Mouse (Mus musculus): ENCODE measurements around the gene Hoxb13. TPM values are rescaled to one million over a fixed set of nuclear protein-coding genes. Genes with fewer than 3 reads are reported as not detected.

The Hoxb13 gene
- polyA plus RNA-seq, 1 experiment = 0.04 TPM

DNA sequence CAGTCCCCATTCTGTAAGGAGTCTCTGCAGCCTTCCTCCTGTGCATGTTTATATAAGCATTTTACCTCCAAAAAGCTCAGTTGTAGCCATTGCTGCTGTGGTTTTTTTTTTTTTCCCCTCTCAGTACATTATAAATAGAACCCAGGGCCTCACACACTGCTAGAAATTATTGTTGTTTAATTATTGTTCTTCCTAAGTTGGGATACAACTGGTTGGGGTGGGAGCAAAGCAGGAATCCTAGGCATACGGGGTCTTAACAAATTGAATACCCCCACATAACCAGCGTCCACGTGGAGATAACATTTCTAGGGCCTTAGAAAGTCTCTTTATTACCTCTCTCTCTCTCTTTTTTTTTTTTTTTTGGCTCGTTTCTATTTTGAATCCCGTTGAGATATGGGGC is 3.0 kb upstream of the Hoxb13 start:
- Histone ChIP-seq H3K36me3 (ENCODE audit: control insufficient read depth, insufficient read depth, low read length) (no peaks in the 10 kb centered on the region), H3K27ac (ENCODE audit: control insufficient read depth, insufficient read depth, low read depth, low read length) (no peak overlapping the region), H3K27me3 (ENCODE audit: control insufficient read depth, insufficient read depth, low read length) (peaks cover 6% of the 10 kb centered on the region), H3K4me3 (ENCODE audit: control insufficient read depth, low read depth, low read length) (no peak overlapping the region), H3K4me1 (ENCODE audit: control insufficient read depth, insufficient read depth, low read length) (peaks cover 24% of the 10 kb centered on the region)
- TF ChIP-seq POLR2A (IDR thresholded peaks at IDR 0.05; ENCODE audit: control insufficient read depth, low read depth, low read length) (no peak), CTCF (IDR thresholded peaks at IDR 0.05; ENCODE audit: control insufficient read depth, insufficient read depth, insufficient replicate concordance, low read depth, low read length) (no peak)

DNA sequence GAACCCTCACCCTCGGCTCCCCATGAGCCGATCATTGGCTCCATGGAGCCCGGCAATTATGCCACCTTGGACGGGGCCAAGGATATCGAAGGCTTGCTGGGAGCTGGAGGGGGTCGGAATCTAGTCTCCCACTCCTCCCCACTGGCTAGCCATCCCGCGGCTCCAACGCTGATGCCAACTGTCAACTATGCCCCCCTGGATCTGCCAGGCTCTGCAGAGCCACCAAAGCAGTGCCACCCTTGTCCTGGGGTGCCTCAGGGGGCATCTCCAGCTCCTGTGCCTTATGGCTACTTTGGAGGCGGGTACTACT is 240 bp downstream of the Hoxb13 start:
- Histone ChIP-seq H3K4me1 (ENCODE audit: control insufficient read depth, insufficient read depth, low read length) (peaks cover 21% of the 10 kb centered on the region), H3K36me3 (ENCODE audit: control insufficient read depth, insufficient read depth, low read length) (no peaks in the 10 kb centered on the region), H3K27me3 (ENCODE audit: control insufficient read depth, insufficient read depth, low read length) (peaks cover 6% of the 10 kb centered on the region), H3K27ac (ENCODE audit: control insufficient read depth, insufficient read depth, low read depth, low read length) (no peak overlapping the region), H3K4me3 (ENCODE audit: control insufficient read depth, low read depth, low read length) (peak overlapping the region; percentile 11; the same call in 1 of the 2 replicates)
- no peak for TF ChIP-seq POLR2A (IDR thresholded peaks at IDR 0.05; ENCODE audit: control insufficient read depth, low read depth, low read length)
- TF ChIP-seq CTCF (IDR thresholded peaks at IDR 0.05; ENCODE audit: control insufficient read depth, insufficient read depth, insufficient replicate concordance, low read depth, low read length) = no peak

DNA sequence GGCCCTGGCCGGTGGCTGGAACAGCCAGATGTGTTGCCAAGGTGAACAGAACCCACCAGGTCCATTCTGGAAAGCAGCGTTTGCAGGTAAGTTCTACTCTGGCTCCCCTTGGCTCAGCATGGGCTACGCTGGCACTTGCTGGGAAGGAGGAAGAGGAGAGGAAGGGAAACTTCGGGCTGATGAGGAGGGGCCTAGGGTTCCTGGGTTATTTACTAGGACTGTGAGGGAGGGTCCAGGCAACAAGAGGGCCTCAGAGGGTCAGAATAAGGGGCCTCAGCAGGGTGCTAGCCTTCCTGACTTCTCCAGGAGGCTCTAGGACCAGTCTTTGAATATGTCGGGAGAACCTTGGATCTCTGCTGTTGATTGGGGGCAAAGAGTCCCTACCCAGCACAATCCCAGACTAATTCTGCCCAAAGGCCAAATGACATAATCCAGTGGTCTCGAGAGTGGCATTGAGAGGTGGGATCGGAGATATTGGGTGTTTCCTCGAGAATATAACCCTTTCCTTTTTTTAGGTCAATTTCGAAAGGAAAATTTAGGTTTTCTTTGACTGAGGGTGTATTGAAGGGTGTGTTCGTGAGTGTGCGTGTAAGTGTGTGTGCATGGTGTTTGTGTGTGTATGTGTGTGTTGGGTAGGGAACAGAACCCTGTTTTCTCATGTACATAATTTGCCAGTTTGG is 985 bp downstream of the Hoxb13 start:
- peaks cover 21% of the 10 kb centered on the region for H3K4me1 ChIP-seq (ENCODE audit: control insufficient read depth, insufficient read depth, low read length)
- H3K27ac ChIP-seq (ENCODE audit: control insufficient read depth, insufficient read depth, low read depth, low read length) = no peak overlapping the region
- peaks cover 7% of the 10 kb centered on the region for H3K27me3 ChIP-seq (ENCODE audit: control insufficient read depth, insufficient read depth, low read length)
- no peaks in the 10 kb centered on the region for H3K36me3 ChIP-seq (ENCODE audit: control insufficient read depth, insufficient read depth, low read length)
- TF ChIP-seq CTCF (IDR thresholded peaks at IDR 0.05; ENCODE audit: control insufficient read depth, insufficient read depth, insufficient replicate concordance, low read depth, low read length) (no peak), POLR2A (IDR thresholded peaks at IDR 0.05; ENCODE audit: control insufficient read depth, low read depth, low read length) (no peak)
- no peak overlapping the region for H3K4me3 ChIP-seq (ENCODE audit: control insufficient read depth, low read depth, low read length)

DNA sequence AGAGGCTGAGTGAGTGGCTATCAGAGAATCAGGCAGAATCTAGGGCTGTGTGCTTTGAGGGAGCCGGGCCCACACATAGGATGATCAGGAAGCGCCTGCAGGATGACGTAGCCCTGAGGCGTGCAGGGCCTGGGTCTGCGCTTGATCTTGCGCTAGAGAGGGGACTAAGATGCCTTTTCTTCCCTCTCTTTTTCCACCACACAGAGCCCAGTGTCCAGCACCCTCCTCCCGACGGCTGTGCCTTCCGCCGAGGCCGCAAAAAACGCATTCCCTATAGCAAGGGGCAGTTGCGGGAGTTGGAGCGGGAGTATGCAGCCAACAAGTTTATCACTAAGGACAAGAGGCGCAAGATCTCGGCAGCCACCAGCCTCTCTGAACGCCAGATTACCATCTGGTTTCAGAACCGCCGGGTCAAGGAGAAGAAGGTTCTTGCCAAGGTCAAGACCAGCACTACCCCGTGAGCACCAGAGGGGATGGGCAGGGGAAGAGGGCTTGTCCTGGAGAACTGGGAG is 1.7 kb downstream of the Hoxb13 start:
- H3K27ac ChIP-seq (ENCODE audit: control insufficient read depth, insufficient read depth, low read depth, low read length) = no peak overlapping the region
- H3K36me3 ChIP-seq (ENCODE audit: control insufficient read depth, insufficient read depth, low read length) = no peaks in the 10 kb centered on the region
- H3K27me3 ChIP-seq (ENCODE audit: control insufficient read depth, insufficient read depth, low read length) = peaks cover 7% of the 10 kb centered on the region
- H3K4me3 ChIP-seq (ENCODE audit: control insufficient read depth, low read depth, low read length) = no peak overlapping the region
- TF ChIP-seq POLR2A (IDR thresholded peaks at IDR 0.05; ENCODE audit: control insufficient read depth, low read depth, low read length) (no peak), CTCF (IDR thresholded peaks at IDR 0.05; ENCODE audit: control insufficient read depth, insufficient read depth, insufficient replicate concordance, low read depth, low read length) (no peak)
- peaks cover 21% of the 10 kb centered on the region for H3K4me1 ChIP-seq (ENCODE audit: control insufficient read depth, insufficient read depth, low read length)

DNA sequence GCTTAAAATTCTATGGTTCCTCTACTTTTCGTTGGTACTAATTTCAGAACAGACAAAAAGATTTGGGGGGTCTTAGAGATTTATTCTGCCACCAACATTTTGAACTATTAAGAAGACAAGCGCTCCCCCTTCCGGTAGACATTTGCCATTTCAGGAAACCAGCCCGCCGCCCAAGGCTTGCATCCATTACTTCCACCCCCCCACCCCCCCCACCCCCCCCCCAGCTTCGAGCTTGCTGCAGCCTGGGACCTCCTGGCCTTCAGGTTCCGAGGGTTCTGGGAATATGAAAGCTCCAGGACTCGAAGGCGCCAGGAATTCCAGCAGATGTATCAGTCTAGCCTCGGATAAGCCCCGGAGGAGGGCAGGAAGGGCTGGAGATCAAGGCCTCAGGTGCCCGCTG is 4.5 kb downstream of the Hoxb13 start:
- TF ChIP-seq CTCF (IDR thresholded peaks at IDR 0.05; ENCODE audit: control insufficient read depth, insufficient read depth, insufficient replicate concordance, low read depth, low read length) (no peak; the same call in 1 of the 2 replicates), POLR2A (IDR thresholded peaks at IDR 0.05; ENCODE audit: control insufficient read depth, low read depth, low read length) (no peak)
- Histone ChIP-seq H3K4me3 (ENCODE audit: control insufficient read depth, low read depth, low read length) (no peak overlapping the region), H3K36me3 (ENCODE audit: control insufficient read depth, insufficient read depth, low read length) (no peaks in the 10 kb centered on the region), H3K4me1 (ENCODE audit: control insufficient read depth, insufficient read depth, low read length) (peaks cover 25% of the 10 kb centered on the region), H3K27ac (ENCODE audit: control insufficient read depth, insufficient read depth, low read depth, low read length) (no peak overlapping the region), H3K27me3 (ENCODE audit: control insufficient read depth, insufficient read depth, low read length) (peaks cover 21% of the 10 kb centered on the region)

DNA sequence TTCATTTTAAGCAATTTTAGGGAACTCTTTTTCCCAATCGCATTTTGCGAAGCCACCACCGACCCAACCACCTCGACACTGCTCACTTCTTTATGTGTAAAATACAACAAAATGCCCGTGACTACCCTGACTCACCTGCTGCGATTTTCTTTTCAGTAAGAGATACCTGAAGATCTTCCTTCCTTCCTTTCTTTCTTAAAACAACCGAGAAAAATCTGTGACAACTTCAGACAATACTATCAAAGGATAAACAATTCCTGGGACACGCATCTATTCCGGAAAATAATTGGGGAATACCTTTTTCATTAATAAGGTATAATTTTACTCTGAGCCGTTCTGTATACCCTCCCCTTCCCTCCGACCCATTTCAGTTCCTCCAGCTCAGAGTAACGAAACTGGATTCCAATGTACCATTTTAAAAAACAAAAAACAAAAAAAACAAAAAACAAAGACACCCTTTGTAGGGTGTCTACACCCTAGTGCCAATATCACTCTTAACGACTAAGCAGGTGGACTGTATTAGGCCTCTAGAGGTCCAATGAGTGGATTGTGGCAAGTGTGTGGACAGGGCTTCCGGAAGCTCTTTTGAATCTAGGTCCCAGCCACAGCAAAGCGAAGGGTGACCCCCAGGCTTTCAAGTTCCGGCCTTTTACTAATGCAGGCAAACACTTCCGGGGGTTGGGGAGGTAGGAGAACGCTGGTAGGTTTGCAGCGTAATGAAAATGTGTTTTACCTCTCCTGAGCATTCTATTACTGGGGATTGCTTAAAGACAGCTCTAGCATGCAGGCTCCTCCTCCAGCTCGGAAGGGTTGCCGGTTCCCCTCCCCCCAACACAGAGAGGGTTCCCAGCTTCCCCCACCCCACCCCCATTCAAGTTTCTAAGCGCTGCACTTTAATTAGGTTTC is 5.3 kb downstream of the Hoxb13 start:
- H3K4me3 ChIP-seq (ENCODE audit: control insufficient read depth, low read depth, low read length) = no peak overlapping the region; the same call in 1 of the 2 replicates

DNA sequence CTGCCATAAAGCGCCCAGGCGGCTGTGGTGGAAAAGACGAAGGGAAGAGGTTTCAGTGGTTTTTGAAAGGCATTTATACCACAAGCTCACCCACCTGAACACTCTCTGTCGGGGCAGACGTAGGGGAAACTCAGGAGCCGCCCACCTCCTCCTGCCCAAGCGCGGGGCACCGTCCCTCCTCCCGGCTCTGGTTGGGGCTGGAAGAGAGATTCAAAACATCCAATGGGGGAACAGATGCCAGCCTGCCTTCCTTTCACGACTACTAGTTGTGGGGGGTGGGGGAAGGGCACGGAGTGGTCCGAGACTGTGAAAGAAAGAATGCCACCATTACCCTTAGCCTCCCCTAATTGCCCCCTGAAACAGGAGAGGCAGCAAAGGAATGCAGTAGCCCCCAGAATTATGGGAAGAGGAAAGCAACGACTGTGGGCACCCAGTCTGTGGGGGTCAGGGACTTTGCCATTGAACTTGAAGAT is 6.1 kb downstream of the Hoxb13 start:
- peaks cover 16% of the 10 kb centered on the region for H3K4me1 ChIP-seq (ENCODE audit: control insufficient read depth, insufficient read depth, low read length)
- H3K27me3 ChIP-seq (ENCODE audit: control insufficient read depth, insufficient read depth, low read length) = peaks cover 27% of the 10 kb centered on the region
- no peak overlapping the region for H3K4me3 ChIP-seq (ENCODE audit: control insufficient read depth, low read depth, low read length)
- TF ChIP-seq POLR2A (IDR thresholded peaks at IDR 0.05; ENCODE audit: control insufficient read depth, low read depth, low read length) (no peak), CTCF (IDR thresholded peaks at IDR 0.05; ENCODE audit: control insufficient read depth, insufficient read depth, insufficient replicate concordance, low read depth, low read length) (no peak)
- H3K36me3 ChIP-seq (ENCODE audit: control insufficient read depth, insufficient read depth, low read length) = no peaks in the 10 kb centered on the region
- H3K27ac ChIP-seq (ENCODE audit: control insufficient read depth, insufficient read depth, low read depth, low read length) = no peak overlapping the region

More for the DNA sequence above, 5.3 kb downstream of the Hoxb13 start:
- no peak overlapping the region for H3K27ac ChIP-seq (ENCODE audit: control insufficient read depth, insufficient read depth, low read depth, low read length)
- no peaks in the 10 kb centered on the region for H3K36me3 ChIP-seq (ENCODE audit: control insufficient read depth, insufficient read depth, low read length)
- peaks cover 20% of the 10 kb centered on the region for H3K4me1 ChIP-seq (ENCODE audit: control insufficient read depth, insufficient read depth, low read length)
- TF ChIP-seq POLR2A (IDR thresholded peaks at IDR 0.05; ENCODE audit: control insufficient read depth, low read depth, low read length) (no peak), CTCF (IDR thresholded peaks at IDR 0.05; ENCODE audit: control insufficient read depth, insufficient read depth, insufficient replicate concordance, low read depth, low read length) (no peak)
- H3K27me3 ChIP-seq (ENCODE audit: control insufficient read depth, insufficient read depth, low read length) = peaks cover 29% of the 10 kb centered on the region

Data from testis, adult 2 months (tissue).